Mouse (Mus musculus) lung, embryonic 16.5 days (tissue): ENCODE data around the gene Ccndbp1. TPM values are rescaled to one million over a fixed set of nuclear protein-coding genes. Genes with fewer than 3 reads are reported as not detected.
"Not testable (repeated sequence)": the region's sequence is repeated elsewhere in the genome, so short reads cannot be mapped to it uniquely, and the experiment has no call there.

Experiments used
- ATAC-seq: fragments of 200-750 bp; cut with Nextera tagmentation; 2 replicates; pipeline ENCODE4 v1.8.0; 2017; ENCODE audit warnings: low read depth, mild to moderate bottlenecking, moderate library complexity
- H3K27ac ChIP-seq: fragments of 300-500 bp; sonication (generic); 2 replicates; pipeline ENCODE4 v1.5.1; 2014; ENCODE audit warnings: mild to moderate bottlenecking, control low read depth, low read length
- H3K27me3 ChIP-seq: fragments of 300-500 bp; sonication (generic); 2 replicates; pipeline ENCODE4 v1.6.1; 2014; ENCODE audit warnings: low read depth, low read length, mixed read lengths; ENCODE audit not compliant: control insufficient read depth, insufficient read depth
- H3K36me3 ChIP-seq: fragments of 300-500 bp; sonication (generic); 2 replicates; pipeline ENCODE4 v1.6.1; 2014; ENCODE audit warnings: low read length; ENCODE audit not compliant: control insufficient read depth, insufficient read depth
- H3K4me1 ChIP-seq: fragments of 300-500 bp; sonication (generic); replicated peaks from 2 replicates; pipeline ENCODE4 v1.6.1; 2014; ENCODE audit warnings: low read length, mixed read lengths; ENCODE audit not compliant: control insufficient read depth, insufficient read depth
- H3K4me2 ChIP-seq: fragments of 300-500 bp; sonication (generic); 2 replicates; pipeline ENCODE4 v1.6.1; 2014; ENCODE audit warnings: low read depth, low read length, control low read depth
- H3K4me3 ChIP-seq: fragments of 300-500 bp; sonication (generic); 2 replicates; pipeline ENCODE4 v1.5.1; 2014; ENCODE audit warnings: mild to moderate bottlenecking, low read length, control low read depth
- H3K9ac ChIP-seq: fragments of 300-500 bp; sonication (generic); 2 replicates; pipeline ENCODE4 v1.6.1; 2014; ENCODE audit warnings: low read length, control low read depth
- H3K9me3 ChIP-seq: fragments of 300-500 bp; sonication (generic); 2 replicates; pipeline ENCODE4 v1.6.1; 2016; ENCODE audit warnings: low read length; ENCODE audit not compliant: control insufficient read depth
- WGBS: fragments of 180-500 bp; shearing (Covaris S2); extraction: QIAGEN DNeasy Blood & Tissue Kit; methylation state at CpG from one replicate; pipeline ENCODE4 v1.1.7; 2014; 5-methylcytosine and 5-hydroxymethylcytosine counted together
- polyA plus RNA-seq: library from polyadenylated mRNA; unstranded; fragments of >200 nt; fragmentation: Nextera tagmentation; extraction: Ambion mirVana; gene quantifications from 2 replicates; pipeline ENCODE4 v1.2.1, GENCODE M21; 2015

Gene Ccndbp1
- polyA plus RNA-seq, 1 experiment from 2014 or later, result 45.3 TPM

GRCm38 (mm10) chr2:120972257-120972656, 35.9 kb upstream of the Ccndbp1 start:
- 92% methylated on average over 8 of the region's 8 CpGs for WGBS
- H3K36me3 ChIP-seq, H3K4me2 ChIP-seq: not testable (repeated sequence)

GRCm38 (mm10) chr2:120972964-120973363, 35.2 kb upstream of the Ccndbp1 start:
- no peak overlapping the region for H3K4me3 ChIP-seq
- no peak overlapping the region for H3K4me2 ChIP-seq
- H3K4me1 ChIP-seq, result peaks cover 8% of the 10 kb centered on the region
- H3K36me3 ChIP-seq, result no peaks in the 10 kb centered on the region
- no peaks in the 10 kb centered on the region for H3K9me3 ChIP-seq
- WGBS, result 16% methylated on average over 5 of the region's 5 CpGs
- no peak for ATAC-seq
- H3K9ac ChIP-seq, result no peak overlapping the region
- no peaks in the 10 kb centered on the region; the same call in 1 of the 2 replicates for H3K27me3 ChIP-seq
- no peak overlapping the region for H3K27ac ChIP-seq

More at GRCm38 (mm10) chr2:120972257-120972656, 35.9 kb upstream of the Ccndbp1 start:
- not testable (repeated sequence) for H3K9ac ChIP-seq, H3K9me3 ChIP-seq, H3K4me1 ChIP-seq, H3K27me3 ChIP-seq, ATAC-seq, H3K27ac ChIP-seq, H3K4me3 ChIP-seq

DNA sequence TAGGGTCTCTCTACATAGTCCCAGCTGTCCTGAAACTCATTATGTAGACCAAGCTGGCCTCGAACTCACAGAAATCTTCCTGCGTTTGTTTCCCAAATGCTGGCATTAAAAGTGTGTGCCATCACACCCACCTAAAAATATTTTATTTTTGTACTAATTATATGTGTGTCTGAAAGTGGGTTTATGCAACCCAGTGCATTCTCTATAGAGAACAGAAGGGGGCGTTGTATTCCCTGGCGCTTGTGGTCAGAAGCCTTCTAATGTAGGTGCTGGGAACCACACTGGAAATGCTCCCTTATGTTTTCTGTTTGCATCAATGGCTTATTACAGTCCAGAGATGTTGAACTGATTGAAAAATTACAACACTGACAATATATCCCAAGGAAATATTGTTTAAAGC, 31.9 kb upstream of the Ccndbp1 start:
- no peak overlapping the region for H3K4me3 ChIP-seq
- 45% methylated on average over 4 of the region's 4 CpGs for WGBS

GRCm38 (mm10) chr2:120976990-120977925, 30.9 kb upstream of the Ccndbp1 start, which contains the start of gene Tmem62:
TSS of gene Tmem62 (plus strand) at chr2:120977017.
- 0 out of 2 replicates have a peak, but pooled peaks cover 3% of the 10 kb centered on the region for H3K4me1 ChIP-seq

More for the DNA sequence above, 31.9 kb upstream of the Ccndbp1 start:
- Histone ChIP-seq H3K27ac (no peak overlapping the region), H3K4me2 (no peak overlapping the region), H3K27me3 (no peaks in the 10 kb centered on the region; the same call in 1 of the 2 replicates), H3K9me3 (no peaks in the 10 kb centered on the region), H3K4me1 (0 out of 2 replicates have a peak, but pooled peaks cover 3% of the 10 kb centered on the region), H3K36me3 (no peaks in the 10 kb centered on the region), H3K9ac (no peak overlapping the region)
- ATAC-seq, result no peak

GRCm38 (mm10) chr2:120977926-120978692, 30.1 kb upstream of the Ccndbp1 start:
- peak overlapping the region; percentile 84; the same call in 1 of the 2 replicates for H3K27ac ChIP-seq
- WGBS, result 76% methylated on average over 8 of the region's 8 CpGs
- ATAC-seq, result no peak

More at GRCm38 (mm10) chr2:120976990-120977925, 30.9 kb upstream of the Ccndbp1 start, which contains the start of gene Tmem62:
- peak within 1 kb of the TSS; percentile 87 for H3K9ac ChIP-seq
- H3K9me3 ChIP-seq, result no peaks in the 10 kb centered on the region
- peak within 1 kb of the TSS; percentile 84 for H3K27ac ChIP-seq
- ATAC-seq, result peak; percentile 90
- H3K36me3 ChIP-seq, result no peaks in the 10 kb centered on the region
- no peaks in the 10 kb centered on the region; the same call in 1 of the 2 replicates for H3K27me3 ChIP-seq
- 1% methylated on average over 66 of the region's 71 CpGs for WGBS
- peak within 1 kb of the TSS; percentile 74 for H3K4me3 ChIP-seq
- peak within 1 kb of the TSS; percentile 99 for H3K4me2 ChIP-seq

GRCm38 (mm10) chr2:120978693-120979037, 29.5 kb upstream of the Ccndbp1 start:
- ATAC-seq, result no peak
- Histone ChIP-seq H3K4me1 (no peaks in the 10 kb centered on the region), H3K27ac (no peak overlapping the region), H3K9ac (no peak overlapping the region), H3K4me2 (no peak overlapping the region), H3K36me3 (no peaks in the 10 kb centered on the region), H3K27me3 (no peaks in the 10 kb centered on the region; the same call in 1 of the 2 replicates), H3K9me3 (no peaks in the 10 kb centered on the region), H3K4me3 (no peak overlapping the region)
- WGBS, result 50% methylated on average over 2 of the region's 2 CpGs

More at GRCm38 (mm10) chr2:120977926-120978692, 30.1 kb upstream of the Ccndbp1 start:
- Histone ChIP-seq H3K27me3 (no peaks in the 10 kb centered on the region; the same call in 1 of the 2 replicates), H3K4me2 (peak overlapping the region; percentile 99), H3K4me1 (no peaks in the 10 kb centered on the region), H3K4me3 (peak overlapping the region; percentile 74), H3K36me3 (no peaks in the 10 kb centered on the region), H3K9me3 (no peaks in the 10 kb centered on the region), H3K9ac (peak overlapping the region; percentile 87)

DNA sequence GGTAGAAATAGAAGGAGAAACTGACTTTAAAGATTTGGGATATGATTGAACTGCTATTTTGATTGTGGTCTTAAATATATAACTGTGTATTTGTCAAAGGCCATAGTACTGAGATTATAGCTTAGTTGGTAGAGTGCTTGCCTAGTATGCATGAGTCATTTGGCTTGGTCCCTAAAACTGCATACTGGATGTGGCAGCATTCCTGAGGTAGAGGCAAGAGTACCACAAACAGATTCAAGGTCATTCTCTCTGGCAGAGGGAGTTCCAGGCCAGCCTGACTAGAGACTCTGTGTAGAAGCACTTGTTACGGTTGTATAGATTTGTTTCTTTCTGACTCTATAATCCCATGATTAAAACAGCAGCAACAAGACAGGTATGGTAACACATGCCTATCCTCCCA, 28.4 kb upstream of the Ccndbp1 start:
- Histone ChIP-seq H3K27me3 (no peaks in the 10 kb centered on the region), H3K27ac (no peak overlapping the region), H3K9ac (no peak overlapping the region), H3K4me3 (no peak overlapping the region), H3K4me1 (no peaks in the 10 kb centered on the region), H3K9me3 (no peaks in the 10 kb centered on the region), H3K36me3 (no peaks in the 10 kb centered on the region), H3K4me2 (no peak overlapping the region)
- WGBS, result 71% methylated on average over 1 of the region's 1 CpGs
- ATAC-seq, result no peak

GRCm38 (mm10) chr2:120980861-120981260, 27.3 kb upstream of the Ccndbp1 start:
- WGBS, result 46% methylated on average over 2 of the region's 2 CpGs
- Histone ChIP-seq H3K9ac (no peak overlapping the region), H3K9me3 (no peaks in the 10 kb centered on the region), H3K4me1 (no peaks in the 10 kb centered on the region), H3K27ac (no peak overlapping the region), H3K36me3 (no peaks in the 10 kb centered on the region), H3K27me3 (no peaks in the 10 kb centered on the region), H3K4me2 (no peak overlapping the region), H3K4me3 (no peak overlapping the region)
- ATAC-seq, result no peak

GRCm38 (mm10) chr2:120983611-120984010, 24.6 kb upstream of the Ccndbp1 start:
- WGBS, result 47% methylated on average over 2 of the region's 2 CpGs
- H3K4me2 ChIP-seq, result no peak overlapping the region

More at GRCm38 (mm10) chr2:120983611-120984010, 24.6 kb upstream of the Ccndbp1 start:
- Histone ChIP-seq H3K36me3 (no peaks in the 10 kb centered on the region), H3K27me3 (no peaks in the 10 kb centered on the region), H3K4me1 (no peaks in the 10 kb centered on the region), H3K9ac (no peak overlapping the region), H3K27ac (no peak overlapping the region), H3K4me3 (no peak overlapping the region), H3K9me3 (no peaks in the 10 kb centered on the region)
- ATAC-seq, result no peak
